Mouse (Mus musculus): Measurements from ENCODE around the gene Cog5.

Cog5 gene

DNA sequence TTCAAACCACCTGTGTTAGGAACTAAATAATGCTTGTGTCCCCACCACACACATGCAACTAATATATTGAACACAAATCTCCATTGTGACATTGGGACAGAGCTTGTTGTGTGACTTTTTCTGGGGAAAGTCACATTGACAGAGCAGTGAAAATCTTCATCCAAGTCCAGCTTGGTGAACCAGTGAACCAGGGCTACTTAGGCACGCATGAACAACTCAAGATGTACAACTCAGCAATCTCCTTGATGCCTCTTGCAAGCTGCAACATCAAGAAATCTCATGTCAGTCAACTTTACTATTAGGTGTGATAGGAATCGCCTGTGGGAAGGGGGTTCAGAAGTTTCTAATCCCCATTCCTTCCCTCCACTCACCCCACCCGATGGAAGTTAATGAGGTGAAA lies 169.0 kb downstream of the Cog5 start:
- DNase-seq (ENCODE audit: low read depth, low spot score) = no peak

DNA sequence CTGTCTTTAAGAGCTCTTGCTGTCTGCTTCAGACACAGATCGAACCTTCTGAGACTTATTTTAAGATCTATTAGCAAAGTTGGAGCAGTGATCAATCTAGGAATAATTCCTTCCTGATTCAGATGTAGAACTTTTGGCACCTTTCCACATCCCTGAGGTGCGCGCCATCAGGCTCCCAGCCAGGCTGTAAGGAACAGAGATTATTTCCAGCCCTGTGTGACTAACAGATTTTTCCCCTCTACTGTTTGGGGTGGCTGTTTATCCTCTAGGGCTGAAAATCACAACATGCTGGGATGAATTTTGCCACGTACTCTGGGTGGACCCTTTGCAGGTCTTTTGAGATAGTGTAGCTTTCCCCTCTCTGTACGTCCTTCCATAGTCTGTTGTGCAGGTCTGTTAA lies 170.2 kb downstream of the Cog5 start:
- no peak for DNase-seq (ENCODE audit: low read depth, low spot score)

DNA sequence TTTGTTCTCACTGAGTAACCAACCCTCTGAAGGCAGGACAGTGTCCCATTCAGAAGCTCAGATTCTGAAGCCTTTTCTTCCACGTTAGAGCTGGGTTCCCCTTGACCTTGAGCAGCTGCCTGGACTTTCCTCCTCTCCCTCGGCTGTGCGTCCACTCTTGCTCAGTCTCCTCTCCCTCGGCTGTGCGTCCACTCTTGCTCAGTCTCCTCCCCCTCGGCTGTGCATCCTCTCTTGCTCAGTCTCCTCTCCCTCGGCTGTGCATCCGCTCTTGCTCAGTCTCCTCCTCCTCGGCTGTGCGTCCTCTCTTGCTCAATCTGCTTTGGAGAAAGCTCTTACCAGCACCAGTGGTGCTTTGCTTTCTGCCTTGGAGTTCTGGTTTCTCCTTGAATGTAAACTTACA lies 171.2 kb downstream of the Cog5 start:
- DNase-seq (ENCODE audit: low read depth, low spot score) = peak; percentile 71

DNA sequence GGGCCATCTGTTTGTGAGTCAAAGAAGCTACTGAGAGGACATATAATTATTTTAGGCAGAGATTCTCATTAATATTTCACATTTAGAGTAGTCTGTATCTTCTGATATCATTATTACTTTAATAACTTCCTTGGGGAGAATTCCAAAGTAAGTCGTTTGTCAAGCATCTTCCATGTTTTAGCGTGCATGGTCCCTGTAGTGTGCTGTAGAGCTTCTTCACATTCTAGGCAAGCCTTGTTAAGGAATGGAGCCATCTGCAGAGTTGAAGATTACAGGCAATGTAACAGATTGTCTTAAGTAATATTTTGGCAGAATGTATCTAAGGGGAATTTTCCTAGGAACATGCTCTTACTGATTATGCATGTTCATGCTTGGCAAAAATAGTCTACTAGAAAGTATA lies 171.8 kb downstream of the Cog5 start:
- DNase-seq (ENCODE audit: low read depth, low spot score) = no peak

DNA sequence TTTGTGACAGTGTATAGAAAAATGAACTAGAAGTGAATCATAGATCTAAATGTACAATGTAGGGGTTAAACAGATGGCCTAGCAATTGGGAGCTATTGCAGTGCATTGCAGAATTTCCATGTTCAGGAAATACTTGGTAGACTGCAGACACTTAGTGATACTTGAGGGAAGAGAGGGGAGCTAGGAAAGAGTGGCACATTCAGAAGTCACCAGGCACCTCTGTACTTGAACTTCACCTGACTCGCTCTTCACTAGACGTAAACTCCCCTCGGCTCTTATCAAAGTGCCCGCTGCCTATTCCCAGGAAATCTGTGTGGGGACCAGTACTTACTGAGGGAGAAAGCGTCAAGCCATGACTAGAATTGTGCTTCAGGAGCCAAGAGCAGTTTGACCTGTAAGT lies 180.8 kb downstream of the Cog5 start:
- DNase-seq (ENCODE audit: low read depth, low spot score) = no peak

DNA sequence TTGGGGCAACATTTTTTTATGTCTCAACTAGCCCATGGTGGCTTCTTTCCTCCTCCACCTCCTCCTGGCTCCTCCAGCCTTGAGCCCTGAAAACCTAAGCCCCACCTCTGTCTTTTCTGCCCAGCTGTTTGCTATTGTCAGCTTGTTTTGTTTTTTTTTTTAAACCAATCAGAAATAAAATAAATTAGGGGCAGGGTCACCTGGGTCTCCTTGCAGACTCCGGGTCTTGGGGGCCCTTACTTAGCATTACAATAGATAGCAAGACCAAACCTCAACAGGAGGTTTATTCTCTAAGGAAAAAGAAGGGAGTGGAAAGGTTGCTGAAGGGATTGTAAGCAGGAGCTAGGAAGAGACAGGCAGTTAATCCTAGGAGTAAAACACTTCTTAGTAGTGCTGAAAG lies 181.5 kb downstream of the Cog5 start:
- peak; percentile 96 for DNase-seq (ENCODE audit: low read depth, low spot score)

DNA sequence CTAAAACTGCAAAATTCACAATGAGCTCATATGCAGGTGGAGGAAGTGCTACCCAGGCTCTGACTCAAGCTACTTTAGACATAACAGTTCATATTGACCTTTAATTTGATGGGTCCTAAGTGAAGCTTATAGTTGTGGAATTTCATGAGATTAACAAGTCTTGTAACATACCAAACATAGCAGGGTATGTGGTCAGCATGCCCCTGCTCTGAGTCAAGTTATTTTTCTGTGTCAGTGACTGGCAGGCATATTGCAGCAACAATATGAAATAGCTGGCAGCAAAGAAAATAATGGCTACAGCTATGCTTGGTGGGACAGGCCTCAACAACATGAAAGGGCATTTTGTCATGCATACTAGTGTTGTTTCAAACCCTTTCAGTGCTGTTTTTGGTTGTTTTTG lies 183.9 kb downstream of the Cog5 start:
- no peak for DNase-seq (ENCODE audit: low read depth, low spot score)

DNA sequence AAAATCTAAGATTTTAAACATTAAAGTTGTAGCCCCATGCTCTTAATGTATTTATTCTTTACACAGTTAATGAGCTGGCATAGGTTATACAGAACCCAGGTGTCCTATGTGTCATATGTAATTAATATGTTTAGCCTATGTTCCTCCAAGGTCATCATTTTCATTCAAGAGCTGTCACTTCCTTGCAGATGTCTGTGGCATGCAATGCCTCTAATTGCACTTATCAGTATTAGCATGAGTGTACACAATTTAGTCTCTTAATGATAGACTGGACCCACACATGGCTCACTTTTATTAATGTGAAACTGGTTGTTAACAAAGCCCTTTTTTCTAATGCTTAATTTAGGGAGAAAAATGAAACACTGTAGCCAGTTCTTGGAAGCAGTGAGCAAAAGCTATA lies 184.6 kb downstream of the Cog5 start:
- no peak for DNase-seq (ENCODE audit: low read depth, low spot score)

DNA sequence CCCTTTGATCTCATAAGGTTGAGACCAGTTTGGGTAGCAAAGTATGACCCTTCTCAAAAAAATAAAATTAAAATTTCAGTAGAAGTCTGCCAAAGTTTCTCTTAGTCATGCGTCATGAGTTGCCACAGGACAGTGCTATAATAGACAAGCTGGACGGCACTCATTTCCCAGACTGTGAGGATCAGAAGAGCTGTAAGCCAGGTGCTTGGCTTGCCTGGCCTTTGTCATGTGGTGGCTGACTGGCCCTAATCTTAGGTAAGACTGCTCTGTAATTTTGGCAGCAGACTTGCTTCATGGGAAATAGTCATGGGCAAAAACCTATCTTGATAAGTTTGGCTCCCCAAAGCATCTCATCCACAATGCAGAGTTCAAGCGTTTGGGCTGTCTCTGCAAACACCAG lies 191.4 kb downstream of the Cog5 start:
- DNase-seq (ENCODE audit: low read depth, low spot score) = no peak

DNA sequence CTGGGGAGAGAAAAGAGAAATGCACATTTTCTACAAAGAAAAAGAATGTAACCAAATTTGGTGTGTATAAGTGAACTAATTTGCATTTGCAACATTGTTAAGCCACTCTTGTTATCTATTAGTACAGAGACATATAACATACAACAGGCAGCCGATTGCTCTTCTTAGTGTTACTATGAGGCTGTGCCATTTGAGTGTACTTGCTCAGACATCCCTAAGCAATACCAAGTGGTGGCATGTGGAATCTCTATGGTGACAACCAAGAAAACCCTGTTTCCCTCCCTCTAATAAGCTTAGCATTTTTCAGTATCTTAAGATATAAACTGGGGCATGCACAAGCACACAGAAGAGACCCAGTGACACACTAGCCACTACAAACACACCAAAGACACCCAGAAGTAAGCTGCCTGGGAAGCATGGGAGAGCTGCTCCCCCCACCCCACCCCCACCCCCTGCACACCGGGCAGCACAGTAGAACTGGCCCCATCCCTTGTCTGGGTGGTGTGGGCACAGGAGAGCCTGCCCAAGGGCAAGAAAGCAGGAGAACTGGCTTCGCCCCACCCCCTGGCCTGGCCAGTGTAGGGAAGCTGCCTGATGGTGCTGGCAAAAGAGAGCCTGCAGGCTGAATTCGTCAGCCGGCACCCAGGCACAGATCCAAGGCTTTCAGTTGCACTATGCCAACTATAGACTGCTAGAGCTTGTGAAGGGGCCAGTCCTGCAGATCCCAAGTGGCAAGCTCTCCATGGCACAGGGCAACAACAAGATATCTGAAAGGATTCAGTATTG lies 194.2 kb downstream of the Cog5 start:
- DNase-seq (ENCODE audit: low read depth, low spot score) = no peak

DNA sequence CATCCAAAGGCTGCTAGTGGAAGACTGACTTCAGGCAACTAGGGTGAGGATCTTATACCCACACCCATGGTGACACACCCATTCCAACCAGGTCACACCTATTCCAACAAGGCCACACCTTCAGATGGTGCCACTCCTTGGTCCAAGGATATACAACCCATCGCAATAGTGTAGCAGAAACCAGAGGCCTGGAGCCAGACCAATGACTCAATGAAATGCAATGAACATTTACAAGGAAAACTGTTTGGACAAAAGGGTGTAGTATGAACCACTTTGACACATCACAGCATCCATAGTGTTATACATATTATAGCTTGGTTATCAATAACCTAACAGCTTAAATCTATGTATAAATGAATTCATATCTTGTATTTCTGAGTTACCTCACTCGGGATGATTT lies 194.9 kb downstream of the Cog5 start:
- DNase-seq (ENCODE audit: low read depth, low spot score) = no peak

DNA sequence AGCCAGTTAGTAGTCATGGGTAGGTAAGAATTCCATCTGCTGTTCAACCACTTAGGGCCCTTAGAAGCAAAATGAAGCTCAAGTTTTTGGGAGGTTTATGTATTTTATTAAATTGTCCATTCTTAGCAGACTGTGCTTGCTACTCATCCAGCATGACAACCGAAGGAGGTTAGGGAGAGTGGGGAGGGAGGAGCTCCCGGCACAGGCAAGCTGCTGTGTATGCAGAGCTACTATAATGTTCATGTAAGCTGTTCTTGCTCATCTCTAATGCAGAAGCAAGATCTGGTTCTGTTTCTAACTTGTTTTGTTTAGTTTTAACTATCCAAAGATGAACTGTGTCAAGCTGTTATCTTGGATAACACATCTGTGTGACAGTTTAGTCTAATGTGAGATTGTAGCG lies 199.4 kb downstream of the Cog5 start:
- DNase-seq (ENCODE audit: low read depth, low spot score) = no peak

DNA sequence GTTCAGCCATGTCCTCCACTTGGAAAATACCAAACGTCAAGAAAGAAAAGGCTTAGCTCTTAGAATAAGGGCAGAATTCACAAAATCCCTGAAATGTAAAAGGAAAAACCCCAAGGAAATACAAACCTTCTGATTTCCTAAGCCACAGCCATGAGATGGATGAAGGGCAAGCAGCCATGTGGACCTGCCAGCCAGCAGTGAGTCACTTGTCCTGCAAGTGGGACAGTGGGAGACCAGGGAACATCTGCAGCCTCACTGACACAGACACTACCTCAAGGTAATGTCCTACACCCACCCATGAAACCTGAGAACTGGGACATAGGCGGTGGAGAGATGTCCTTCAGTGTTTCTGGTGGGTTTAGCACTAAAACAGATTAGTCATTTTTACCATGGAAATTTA lies 200.1 kb downstream of the Cog5 start:
- DNase-seq (ENCODE audit: low read depth, low spot score) = no peak

DNA sequence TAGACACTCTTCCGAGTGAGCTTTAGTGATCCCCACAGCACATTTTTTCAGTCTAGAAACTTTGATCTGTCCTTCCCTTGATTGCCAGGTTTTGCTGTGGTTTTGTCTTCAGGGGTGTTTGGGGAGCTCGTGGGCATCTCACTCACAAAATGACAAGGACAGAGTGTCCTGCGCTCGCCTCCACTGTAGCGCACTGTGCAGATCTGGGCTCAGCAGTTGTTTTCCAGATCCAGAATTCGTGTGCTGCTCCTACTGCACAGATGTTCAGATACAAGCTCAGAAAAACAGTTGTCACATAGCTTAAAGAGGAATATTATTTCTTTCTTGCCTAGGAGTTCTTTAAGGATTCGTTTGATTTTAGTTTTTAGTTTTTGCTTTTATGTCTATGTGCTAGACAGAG lies 203.1 kb downstream of the Cog5 start:
- no peak for DNase-seq (ENCODE audit: low read depth, low spot score)

DNA sequence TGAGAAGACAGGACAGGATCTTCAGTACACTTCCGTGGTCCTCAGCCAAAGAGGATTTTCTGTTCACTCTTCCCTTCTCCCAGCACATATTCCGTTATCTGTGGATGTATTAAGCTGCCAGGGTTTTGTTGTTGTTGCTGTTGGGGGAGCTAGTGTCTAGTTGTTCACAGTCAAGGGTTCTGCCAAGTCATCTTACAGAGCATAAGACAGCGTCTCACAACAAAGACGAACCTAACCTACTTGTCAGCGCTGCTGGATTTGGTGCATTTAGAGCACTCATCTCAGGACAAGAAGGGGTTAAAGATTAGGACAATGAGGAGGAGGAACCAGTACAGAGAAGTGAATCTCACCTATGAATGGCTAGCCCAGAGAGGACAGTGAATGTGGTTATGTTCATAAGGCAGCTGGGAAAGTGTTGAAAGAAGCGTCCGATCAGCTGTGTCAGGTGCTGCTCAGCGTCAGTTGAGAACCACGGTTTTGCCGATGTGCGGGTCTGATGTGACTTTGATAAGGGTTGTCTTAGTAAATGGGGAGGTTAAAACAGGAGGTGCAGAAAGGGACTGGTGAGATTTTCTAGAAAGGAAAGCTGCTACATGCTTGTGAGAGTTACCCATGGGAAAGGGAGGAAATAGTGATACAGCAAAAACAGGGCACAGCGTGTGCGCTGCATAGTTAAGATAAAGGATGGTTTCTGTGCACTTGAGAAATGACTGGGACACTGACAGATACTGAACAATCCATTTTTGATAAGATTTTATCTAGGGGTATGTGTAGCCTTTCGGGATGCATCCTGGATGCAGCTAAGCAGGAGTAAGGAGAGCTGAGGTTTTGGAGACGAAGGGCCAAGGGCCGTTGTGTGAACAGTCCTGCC lies 208.2 kb downstream of the Cog5 start:
- DNase-seq (ENCODE audit: low read depth, low spot score) = no peak

DNA sequence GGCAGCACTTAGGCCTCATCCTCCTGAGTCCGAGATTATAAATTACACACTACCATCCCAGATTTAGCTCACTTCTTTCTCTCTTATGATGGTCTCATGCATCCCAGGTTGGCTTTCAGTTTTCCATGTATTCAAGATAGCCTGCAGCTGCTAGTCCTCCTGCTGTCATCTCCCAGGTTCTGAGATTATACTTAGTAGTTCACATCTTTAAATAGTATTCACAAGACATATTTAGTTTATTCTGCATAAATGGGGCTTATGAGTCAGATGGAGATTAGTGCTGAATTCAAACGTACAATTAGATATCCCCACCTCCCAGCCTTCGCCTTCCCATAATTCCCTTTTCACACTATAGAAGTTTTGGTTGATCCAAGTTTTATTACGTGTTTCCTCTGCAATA lies 222.1 kb downstream of the Cog5 start:
- DNase-seq (ENCODE audit: low read depth, low spot score) = no peak

DNA sequence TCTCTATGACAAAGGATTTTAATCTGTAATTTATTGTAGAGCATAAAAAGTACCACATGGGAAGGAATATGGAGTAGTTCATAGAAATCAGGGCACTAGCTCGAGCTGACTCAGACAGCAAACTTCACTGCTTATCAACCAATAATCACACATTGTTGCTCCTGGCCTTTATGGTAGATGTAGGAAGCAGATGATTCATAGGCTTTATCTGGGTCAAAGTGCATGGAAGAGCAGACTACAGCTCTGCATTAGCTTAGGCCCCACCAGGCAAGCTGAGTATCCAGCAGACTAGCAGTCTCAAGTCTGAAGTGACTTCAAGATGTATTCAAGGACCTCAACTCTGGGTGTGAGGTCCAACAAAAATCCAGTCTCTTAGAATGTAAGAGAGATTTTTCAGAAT lies 228.1 kb downstream of the Cog5 start:
- no peak for DNase-seq (ENCODE audit: low read depth, low spot score)

DNA sequence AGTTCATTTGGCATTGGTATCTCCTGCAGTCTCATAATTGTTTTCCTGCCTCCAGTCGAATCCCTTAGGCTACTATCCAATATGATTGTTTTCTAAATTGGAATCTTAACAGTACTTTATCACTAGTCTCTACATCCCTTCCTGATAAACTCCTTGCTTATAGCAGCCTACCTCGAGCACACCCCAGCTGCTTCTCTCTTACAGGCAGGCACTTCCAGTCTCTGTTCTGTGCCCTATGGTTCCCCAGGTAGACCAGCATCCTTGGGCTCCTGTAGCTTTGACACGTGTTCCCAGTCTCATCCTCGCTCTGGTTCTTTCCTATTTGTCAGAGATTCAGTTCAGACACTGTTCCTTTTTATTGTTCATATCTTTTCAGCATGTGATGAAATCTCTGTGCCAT lies 229.7 kb downstream of the Cog5 start:
- no peak for DNase-seq (ENCODE audit: low read depth, low spot score)

DNA sequence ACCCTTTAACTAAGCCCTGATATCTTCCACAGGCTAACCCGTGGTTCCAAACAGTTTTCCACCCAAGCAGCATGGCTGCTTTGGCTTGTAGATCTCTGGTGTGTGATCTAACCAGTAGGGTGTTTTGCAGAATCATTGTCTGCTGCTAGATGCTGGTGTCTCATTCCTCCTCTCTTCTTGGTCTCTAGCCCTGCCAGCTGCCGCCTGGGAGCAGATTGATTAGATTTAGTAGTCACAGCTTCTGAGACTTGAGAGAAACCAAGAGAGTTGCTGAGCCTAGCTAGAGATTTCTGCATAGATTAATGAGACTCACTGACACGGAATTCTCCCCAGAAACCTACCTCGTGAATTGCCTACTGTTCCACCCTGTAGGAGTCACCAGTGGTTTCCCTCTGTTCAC lies 230.4 kb downstream of the Cog5 start:
- no peak for DNase-seq (ENCODE audit: low read depth, low spot score)

DNA sequence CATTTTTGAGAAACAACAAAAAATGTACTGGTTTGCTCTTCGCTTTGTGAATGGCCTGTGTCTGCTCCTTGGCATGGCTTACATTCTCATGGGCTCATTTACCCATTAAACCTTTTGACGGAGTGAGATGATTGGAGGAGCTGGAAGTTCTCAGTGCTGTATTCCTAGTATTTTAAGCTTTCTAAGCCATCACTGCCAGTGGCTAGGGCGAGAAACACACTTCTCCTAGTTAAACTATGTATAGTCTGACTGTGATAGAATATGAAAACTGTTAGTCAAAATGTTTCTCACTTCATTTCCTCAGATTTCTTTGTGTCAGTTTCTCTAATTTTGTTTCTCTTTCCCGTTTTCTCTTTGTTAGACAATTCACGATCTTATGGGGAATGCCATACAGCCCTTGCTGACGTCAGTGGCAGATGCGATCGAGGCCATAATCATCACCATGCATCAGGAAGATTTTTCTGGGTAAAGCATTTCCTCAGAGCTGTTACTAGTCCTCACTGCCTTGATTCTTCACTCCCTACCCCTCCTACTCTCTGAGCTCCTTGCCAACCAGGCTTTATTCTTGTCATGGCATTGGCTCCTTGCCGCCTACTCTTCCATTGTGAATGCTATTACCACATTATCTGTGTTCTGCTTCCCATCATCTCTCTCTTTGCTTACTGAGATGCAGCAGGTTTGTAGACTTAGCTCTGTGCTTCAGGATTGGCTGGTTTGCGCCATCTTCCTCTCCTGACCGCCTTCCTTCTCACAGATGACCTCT lies 231.4 kb downstream of the Cog5 start:
- no peak for DNase-seq (ENCODE audit: low read depth, low spot score)

DNA sequence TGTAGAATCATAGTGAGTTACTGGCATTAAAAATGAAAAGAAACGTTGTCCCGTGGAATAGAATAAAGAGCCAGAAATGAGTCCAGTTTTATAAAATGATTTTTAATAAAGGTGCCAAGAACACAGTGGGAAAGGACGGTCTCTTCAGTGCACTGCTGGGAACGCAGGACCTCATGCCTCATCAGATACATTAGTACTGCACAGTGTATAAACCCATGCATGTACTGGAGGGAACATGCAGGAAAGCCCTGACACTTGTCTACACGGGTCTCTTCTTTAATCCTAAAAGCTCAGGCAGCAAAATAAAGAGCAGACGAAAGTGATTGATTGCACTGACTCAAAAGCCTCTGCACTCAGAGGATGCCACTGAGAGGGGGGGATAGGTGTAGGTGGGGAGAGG lies 236.0 kb downstream of the Cog5 start:
- no peak for DNase-seq (ENCODE audit: low read depth, low spot score)

DNA sequence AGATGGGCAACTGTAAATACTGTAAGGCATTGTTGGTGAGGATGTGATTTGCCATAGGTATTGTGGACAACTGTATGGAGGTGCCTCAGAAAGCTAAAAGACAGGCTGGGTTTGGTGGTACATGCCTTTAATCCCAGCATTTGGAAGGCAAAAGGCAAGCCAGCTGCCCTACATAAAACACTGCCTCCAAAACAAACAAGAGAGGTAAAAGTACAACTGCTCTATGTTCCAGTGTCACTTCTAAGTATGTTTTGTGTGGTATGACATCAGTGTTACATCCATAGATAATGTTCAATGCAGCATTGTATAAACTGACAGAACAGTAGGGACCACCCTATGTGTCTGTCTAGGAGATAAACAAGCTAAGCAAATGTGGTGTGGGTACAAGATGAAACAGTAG lies 237.4 kb downstream of the Cog5 start:
- no peak for DNase-seq (ENCODE audit: low read depth, low spot score)

All from R1 (cell line).